Mouse (Mus musculus): Measurements from ENCODE around the gene Mia.

DNA sequence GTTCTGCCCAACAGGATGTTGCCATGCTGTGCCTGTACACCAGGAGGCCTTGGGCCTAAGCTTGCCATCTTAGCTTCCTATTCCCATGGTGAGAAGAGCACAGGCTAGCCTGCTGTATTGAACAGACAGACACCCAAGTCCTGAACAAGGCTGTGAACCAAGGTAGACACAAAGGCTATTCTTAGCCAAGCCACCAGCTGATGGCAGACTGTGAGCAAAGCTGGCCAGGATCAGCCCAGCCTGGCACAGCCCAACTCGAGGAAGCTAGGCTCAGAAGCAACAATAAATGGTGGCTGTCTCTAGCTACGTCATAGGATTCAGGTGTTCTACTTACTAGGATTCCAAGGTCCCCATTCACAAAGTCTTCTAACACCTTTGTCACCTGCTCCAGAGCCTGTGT is 31.7 kb upstream of the Mia start:
- TF ChIP-seq TAL1 (IDR thresholded peaks at IDR 0.05; ENCODE audit: low read length) = no peak
- no peak for TF ChIP-seq GATA1 (IDR thresholded peaks at IDR 0.05; ENCODE audit: low read length)

Measured in erythroblast, embryonic 14.5 days (primary cell).